Mouse (Mus musculus) liver, embryonic 15.5 days (tissue): ENCODE results near the gene Neurod2. TPM values are rescaled to one million over a fixed set of nuclear protein-coding genes. Genes with fewer than 3 reads are reported as not detected.

Experiments
- ATAC-seq: fragments of 200-750 bp; cut with Nextera tagmentation; 2 replicates; pipeline ENCODE4 v1.8.0; 2017; ENCODE audit warnings: moderate number of reproducible peaks, mild to moderate bottlenecking, moderate library complexity; ENCODE audit not compliant: insufficient read depth
- H3K27ac ChIP-seq: fragments of 300-500 bp; sonication (generic); replicated peaks from 2 replicates; pipeline ENCODE4 v1.5.1; 2015; ENCODE audit warnings: mild to moderate bottlenecking, inconsistent platforms
- H3K27me3 ChIP-seq: fragments of 300-500 bp; sonication (generic); 2 replicates; pipeline ENCODE4 v1.6.1; 2015; ENCODE audit warnings: mild to moderate bottlenecking, inconsistent platforms
- H3K36me3 ChIP-seq: fragments of 300-500 bp; sonication (generic); replicated peaks from 2 replicates; pipeline ENCODE4 v1.6.1; 2015; ENCODE audit warnings: moderate library complexity, mild to moderate bottlenecking, inconsistent platforms
- H3K4me1 ChIP-seq: fragments of 300-500 bp; sonication (generic); replicated peaks from 2 replicates; pipeline ENCODE4 v1.6.1; 2015; ENCODE audit warnings: inconsistent platforms
- H3K4me2 ChIP-seq: fragments of 300-500 bp; sonication (generic); 2 replicates; pipeline ENCODE4 v1.6.1; 2015; ENCODE audit warnings: moderate library complexity, mild to moderate bottlenecking, inconsistent platforms
- H3K4me3 ChIP-seq: fragments of 300-500 bp; sonication (generic); replicated peaks from 2 replicates; pipeline ENCODE4 v1.5.1; 2015; ENCODE audit warnings: mild to moderate bottlenecking, inconsistent platforms
- H3K9ac ChIP-seq: fragments of 300-500 bp; sonication (generic); 2 replicates; pipeline ENCODE4 v1.6.1; 2015; ENCODE audit warnings: moderate library complexity, mild to moderate bottlenecking, inconsistent platforms
- H3K9me3 ChIP-seq: fragments of 300-500 bp; sonication (generic); replicated peaks from 2 replicates; pipeline ENCODE4 v1.6.1; 2016; ENCODE audit warnings: inconsistent platforms
- WGBS: fragments of 180-500 bp; shearing (Covaris S2); methylation state at CpG from one replicate; pipeline ENCODE4 v1.1.7; 2015; ENCODE audit warnings: mixed read lengths; ENCODE audit not compliant: insufficient replicate concordance; 5-methylcytosine and 5-hydroxymethylcytosine counted together
- polyA plus RNA-seq: library from polyadenylated mRNA; unstranded; fragments of >200 nt; fragmentation: Nextera tagmentation; extraction: Ambion mirVana; gene quantifications from 2 replicates; pipeline ENCODE4 v1.2.1, GENCODE M21; 2015

The Neurod2 gene
- polyA plus RNA-seq, 1 experiment from 2014 or later: not detected

GRCm38 (mm10) chr11:98339071-98339501 is 9.6 kb upstream of the Neurod2 start:
- H3K9ac ChIP-seq: no peak overlapping the region
- H3K4me3 ChIP-seq: peak overlapping the region; percentile 42
- H3K27me3 ChIP-seq: peaks cover 95% of the 10 kb centered on the region
- WGBS: 2% methylated on average over 19 of the region's 19 CpGs
- H3K4me1 ChIP-seq: peaks cover 27% of the 10 kb centered on the region
- H3K9me3 ChIP-seq: no peaks in the 10 kb centered on the region
- H3K4me2 ChIP-seq: peak overlapping the region; percentile 65
- H3K27ac ChIP-seq: no peak overlapping the region
- H3K36me3 ChIP-seq: no peaks in the 10 kb centered on the region
- no peak for ATAC-seq

GRCm38 (mm10) chr11:98338507-98338961 is 9.1 kb upstream of the Neurod2 start:
- peaks cover 97% of the 10 kb centered on the region for H3K27me3 ChIP-seq
- 1% methylated on average over 46 of the region's 57 CpGs for WGBS

GRCm38 (mm10) chr11:98336245-98337107 is 7.0 kb upstream of the Neurod2 start:
- H3K4me2 ChIP-seq: no peak overlapping the region
- 12% methylated on average over 13 of the region's 13 CpGs for WGBS
- peaks cover 24% of the 10 kb centered on the region for H3K4me1 ChIP-seq
- no peaks in the 10 kb centered on the region for H3K9me3 ChIP-seq
- ATAC-seq: no peak
- peaks cover 99% of the 10 kb centered on the region for H3K27me3 ChIP-seq
- H3K4me3 ChIP-seq: no peak overlapping the region
- no peaks in the 10 kb centered on the region for H3K36me3 ChIP-seq
- no peak overlapping the region for H3K27ac ChIP-seq
- no peak overlapping the region for H3K9ac ChIP-seq

More at GRCm38 (mm10) chr11:98338507-98338961, 9.1 kb upstream of the Neurod2 start:
- no peaks in the 10 kb centered on the region for H3K36me3 ChIP-seq
- H3K9ac ChIP-seq: no peak overlapping the region
- no peak overlapping the region for H3K27ac ChIP-seq
- no peak for ATAC-seq
- peaks cover 27% of the 10 kb centered on the region for H3K4me1 ChIP-seq
- peak overlapping the region; percentile 65 for H3K4me2 ChIP-seq
- H3K4me3 ChIP-seq: peak overlapping the region; percentile 42
- no peaks in the 10 kb centered on the region for H3K9me3 ChIP-seq

- H3K9me3 ChIP-seq: no peaks in the 10 kb centered on the region
- H3K27ac ChIP-seq: no peak overlapping the region
- no peak overlapping the region for H3K9ac ChIP-seq
- peaks cover 100% of the 10 kb centered on the region for H3K27me3 ChIP-seq
- WGBS: 7% methylated on average over 9 of the region's 9 CpGs
- no peak for ATAC-seq
- H3K4me1 ChIP-seq: peaks cover 24% of the 10 kb centered on the region
- H3K36me3 ChIP-seq: no peaks in the 10 kb centered on the region
- no peak overlapping the region for H3K4me3 ChIP-seq
- H3K4me2 ChIP-seq: no peak overlapping the region
Observed at GRCm38 (mm10) chr11:98335250-98335649, 5.8 kb upstream of the Neurod2 start.

- Histone ChIP-seq H3K4me2 (peak overlapping the region; percentile 18; the same call in 1 of the 2 replicates), H3K9me3 (no peaks in the 10 kb centered on the region), H3K36me3 (no peaks in the 10 kb centered on the region), H3K4me3 (no peak overlapping the region), H3K27ac (no peak overlapping the region), H3K9ac (no peak overlapping the region), H3K4me1 (peaks cover 18% of the 10 kb centered on the region), H3K27me3 (peaks cover 100% of the 10 kb centered on the region)
- no peak for ATAC-seq
- WGBS: 4% methylated on average over 40 of the region's 41 CpGs
Observed at GRCm38 (mm10) chr11:98333981-98334741, 4.7 kb upstream of the Neurod2 start.

- Histone ChIP-seq H3K36me3 (no peaks in the 10 kb centered on the region), H3K27me3 (peaks cover 100% of the 10 kb centered on the region), H3K9me3 (no peaks in the 10 kb centered on the region), H3K4me3 (no peak overlapping the region), H3K27ac (no peak overlapping the region), H3K9ac (no peak overlapping the region), H3K4me2 (no peak overlapping the region), H3K4me1 (peaks cover 14% of the 10 kb centered on the region; the same call in 1 of the 2 replicates)
- WGBS: 54% methylated on average over 10 of the region's 10 CpGs
- ATAC-seq: no peak
Observed at GRCm38 (mm10) chr11:98333263-98333696, 3.8 kb upstream of the Neurod2 start.

GRCm38 (mm10) chr11:98332841-98333240 is 3.4 kb upstream of the Neurod2 start:
- Histone ChIP-seq H3K27me3 (peaks cover 100% of the 10 kb centered on the region), H3K9me3 (no peaks in the 10 kb centered on the region), H3K36me3 (no peaks in the 10 kb centered on the region), H3K4me1 (peaks cover 18% of the 10 kb centered on the region), H3K4me3 (no peak overlapping the region), H3K4me2 (no peak overlapping the region), H3K27ac (no peak overlapping the region), H3K9ac (no peak overlapping the region)
- WGBS: 60% methylated on average over 4 of the region's 4 CpGs
- ATAC-seq: no peak

- Histone ChIP-seq H3K9ac (no peak overlapping the region), H3K9me3 (no peaks in the 10 kb centered on the region), H3K36me3 (no peaks in the 10 kb centered on the region), H3K4me1 (peaks cover 25% of the 10 kb centered on the region), H3K4me2 (no peak overlapping the region), H3K27me3 (peaks cover 100% of the 10 kb centered on the region), H3K27ac (no peak overlapping the region), H3K4me3 (no peak overlapping the region)
- WGBS: 69% methylated on average over 3 of the region's 3 CpGs
- no peak for ATAC-seq
Observed at GRCm38 (mm10) chr11:98332186-98332585, 2.7 kb upstream of the Neurod2 start.

GRCm38 (mm10) chr11:98331401-98331800 is 2.0 kb upstream of the Neurod2 start:
- Histone ChIP-seq H3K27ac (no peak overlapping the region), H3K4me3 (no peak overlapping the region), H3K36me3 (no peaks in the 10 kb centered on the region), H3K9ac (no peak overlapping the region), H3K9me3 (no peaks in the 10 kb centered on the region), H3K4me2 (no peak overlapping the region), H3K27me3 (peaks cover 100% of the 10 kb centered on the region), H3K4me1 (peaks cover 28% of the 10 kb centered on the region)
- 69% methylated on average over 1 of the region's 1 CpGs for WGBS
- ATAC-seq: no peak

GRCm38 (mm10) chr11:98330745-98331204 is 1.3 kb upstream of the Neurod2 start:
- Histone ChIP-seq H3K4me3 (no peak overlapping the region), H3K9ac (no peak overlapping the region), H3K4me1 (peaks cover 28% of the 10 kb centered on the region), H3K9me3 (no peaks in the 10 kb centered on the region), H3K27me3 (peaks cover 100% of the 10 kb centered on the region), H3K36me3 (no peaks in the 10 kb centered on the region), H3K4me2 (no peak overlapping the region), H3K27ac (no peak overlapping the region)
- 36% methylated on average over 2 of the region's 2 CpGs for WGBS
- no peak for ATAC-seq
